Mouse (Mus musculus): ENCODE results near the gene Hcfc1r1. TPM values are rescaled to one million over a fixed set of nuclear protein-coding genes. Genes with fewer than 3 reads are reported as not detected.

The Hcfc1r1 gene
- polyA plus RNA-seq, 1 experiment from 2014 or later, result 52.5 TPM

DNA sequence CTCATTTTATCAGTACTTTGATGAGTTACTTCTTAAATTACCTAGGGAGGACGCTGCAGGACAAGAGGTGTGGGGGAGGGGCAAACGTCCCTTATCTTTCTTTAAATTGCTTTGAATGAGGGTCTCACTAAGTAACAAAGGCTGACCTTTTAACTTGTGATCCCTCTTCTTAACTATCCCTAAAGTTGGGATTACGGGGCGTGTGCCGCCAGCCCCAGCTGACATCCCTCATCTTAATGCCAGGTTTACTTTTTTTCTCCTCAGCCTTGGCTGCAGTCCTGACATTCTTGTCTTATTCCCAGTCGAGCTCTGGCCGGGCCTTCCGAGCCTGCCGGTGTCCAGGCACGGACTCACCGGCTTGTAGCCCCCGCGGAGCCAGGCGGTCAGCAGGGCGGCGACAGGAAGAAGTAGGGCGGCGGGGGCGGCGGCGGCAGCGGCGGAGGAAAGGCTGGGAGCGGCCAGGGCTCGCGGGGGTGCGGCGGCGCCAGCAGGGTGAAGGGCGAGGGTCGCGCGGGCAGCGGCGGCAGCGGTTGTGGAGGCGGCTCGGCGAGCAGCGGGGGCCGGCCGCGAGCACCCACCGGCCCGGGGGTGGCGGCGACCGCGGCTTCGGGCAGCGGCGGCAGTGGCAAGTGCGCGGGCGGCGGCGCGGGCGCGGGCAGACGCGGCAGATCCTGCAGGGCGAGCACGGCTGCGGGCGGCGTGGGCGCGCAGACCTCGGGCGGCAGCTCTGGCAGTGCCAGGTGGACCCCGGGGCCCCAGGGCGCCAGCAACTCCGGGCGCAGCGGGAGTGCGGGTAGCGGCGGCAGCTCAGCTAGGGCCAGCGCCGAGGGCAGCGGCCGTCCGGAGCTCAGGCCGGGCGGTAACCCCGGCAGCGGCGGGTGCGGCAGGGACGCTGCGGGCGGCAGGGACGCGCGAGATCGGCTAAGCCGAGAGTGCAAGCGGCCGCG is 26.0 kb downstream of the Hcfc1r1 start:
- WGBS, result under 1% methylated on average over 57 of the region's 101 CpGs

DNA sequence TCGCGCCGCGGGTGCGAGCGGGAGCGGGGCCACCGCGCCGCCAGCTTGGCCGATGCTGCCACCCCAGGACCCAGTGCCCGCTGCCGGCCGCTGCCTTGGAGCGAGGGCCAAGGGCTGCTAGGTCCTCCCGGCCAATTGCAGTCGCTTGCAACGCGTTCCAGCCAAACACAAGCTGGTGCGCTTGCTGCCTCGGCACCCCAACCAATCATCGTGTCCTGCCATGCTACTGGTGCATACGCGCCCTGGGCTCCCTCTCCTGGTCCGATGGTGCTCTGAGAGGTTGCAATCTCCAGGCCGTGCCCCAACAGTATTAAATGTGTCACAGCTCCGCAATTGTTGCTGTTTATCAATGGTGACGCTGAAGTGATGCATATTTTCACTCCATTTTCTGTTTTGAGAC is 26.7 kb downstream of the Hcfc1r1 start:
- DNase-seq (ENCODE audit: low spot score), result peak; percentile 84
- H3K27ac ChIP-seq (ENCODE audit: low read depth, low read length), result peak overlapping the region; percentile 42; the same call in 1 of the 2 replicates
- peaks cover 5% of the 10 kb centered on the region; the same call in 1 of the 2 replicates for H3K4me1 ChIP-seq (replicated peaks; ENCODE audit: control insufficient read depth, insufficient read depth, low read length)
- peak; percentile 96 for ATAC-seq (ENCODE audit: low FRiP score)
- no peaks in the 10 kb centered on the region for H3K36me3 ChIP-seq (ENCODE audit: control insufficient read depth, insufficient read depth, low read length)
- peak overlapping the region; percentile 100 for H3K4me2 ChIP-seq (replicated peaks; ENCODE audit: low read depth, low read length)
- H3K4me3 ChIP-seq (ENCODE audit: low read depth, low read length), result peak overlapping the region; percentile 73
- peak overlapping the region; percentile 59 for H3K9ac ChIP-seq (ENCODE audit: low read depth, low read length)
- H3K9me3 ChIP-seq (ENCODE audit: control insufficient read depth, low read length), result no peaks in the 10 kb centered on the region
- WGBS, result under 1% methylated on average over 28 of the region's 28 CpGs
- peaks cover 24% of the 10 kb centered on the region for H3K27me3 ChIP-seq (ENCODE audit: control insufficient read depth, insufficient read depth, low read length)

More for the DNA sequence above, 26.0 kb downstream of the Hcfc1r1 start:
- Histone ChIP-seq H3K27ac (ENCODE audit: low read depth, low read length) (peak overlapping the region; percentile 42; the same call in 1 of the 2 replicates), H3K36me3 (ENCODE audit: control insufficient read depth, insufficient read depth, low read length) (no peaks in the 10 kb centered on the region), H3K4me1 (replicated peaks; ENCODE audit: control insufficient read depth, insufficient read depth, low read length) (peaks cover 5% of the 10 kb centered on the region; the same call in 1 of the 2 replicates), H3K9me3 (ENCODE audit: control insufficient read depth, low read length) (no peaks in the 10 kb centered on the region), H3K4me3 (ENCODE audit: low read depth, low read length) (peak overlapping the region; percentile 73), H3K9ac (ENCODE audit: low read depth, low read length) (peak overlapping the region; percentile 59), H3K4me2 (replicated peaks; ENCODE audit: low read depth, low read length) (peak overlapping the region; percentile 100), H3K27me3 (ENCODE audit: control insufficient read depth, insufficient read depth, low read length) (peaks cover 24% of the 10 kb centered on the region)
- peak; percentile 76 for ATAC-seq (ENCODE audit: low FRiP score)
- peak; percentile 38 for DNase-seq (ENCODE audit: low spot score)

DNA sequence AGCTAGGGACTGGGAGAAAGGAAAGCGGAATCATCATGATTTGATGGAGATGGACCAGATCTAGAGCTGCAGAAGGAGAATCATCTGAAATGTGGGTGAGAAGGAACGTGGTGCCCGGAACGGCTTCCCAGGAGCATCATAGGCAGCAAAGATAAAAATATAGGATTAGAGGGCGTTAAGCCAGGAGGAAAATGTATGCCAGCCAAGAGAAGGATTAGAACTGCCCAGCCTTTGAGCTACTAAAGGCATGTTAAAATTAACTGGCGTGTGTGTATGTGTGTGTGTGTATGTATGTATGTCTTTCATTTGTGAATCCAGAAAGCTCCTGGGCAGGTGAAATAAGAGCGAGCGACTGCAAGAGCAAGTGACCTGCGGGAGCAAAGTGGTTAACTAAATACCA is 29.9 kb downstream of the Hcfc1r1 start:
- H3K4me3 ChIP-seq (ENCODE audit: low read depth, low read length), result no peak overlapping the region
- peaks cover 18% of the 10 kb centered on the region for H3K27me3 ChIP-seq (ENCODE audit: control insufficient read depth, insufficient read depth, low read length)
- ATAC-seq (ENCODE audit: low FRiP score) (no peak), DNase-seq (ENCODE audit: low spot score) (no peak)
- H3K27ac ChIP-seq (ENCODE audit: low read depth, low read length), result no peak overlapping the region
- WGBS, result 84% methylated on average over 9 of the region's 9 CpGs
- H3K4me1 ChIP-seq (replicated peaks; ENCODE audit: control insufficient read depth, insufficient read depth, low read length), result peaks cover 5% of the 10 kb centered on the region; the same call in 1 of the 2 replicates
- H3K4me2 ChIP-seq (replicated peaks; ENCODE audit: low read depth, low read length), result no peak overlapping the region
- no peaks in the 10 kb centered on the region for H3K9me3 ChIP-seq (ENCODE audit: control insufficient read depth, low read length)
- H3K36me3 ChIP-seq (ENCODE audit: control insufficient read depth, insufficient read depth, low read length), result no peaks in the 10 kb centered on the region
- H3K9ac ChIP-seq (ENCODE audit: low read depth, low read length), result no peak overlapping the region

DNA sequence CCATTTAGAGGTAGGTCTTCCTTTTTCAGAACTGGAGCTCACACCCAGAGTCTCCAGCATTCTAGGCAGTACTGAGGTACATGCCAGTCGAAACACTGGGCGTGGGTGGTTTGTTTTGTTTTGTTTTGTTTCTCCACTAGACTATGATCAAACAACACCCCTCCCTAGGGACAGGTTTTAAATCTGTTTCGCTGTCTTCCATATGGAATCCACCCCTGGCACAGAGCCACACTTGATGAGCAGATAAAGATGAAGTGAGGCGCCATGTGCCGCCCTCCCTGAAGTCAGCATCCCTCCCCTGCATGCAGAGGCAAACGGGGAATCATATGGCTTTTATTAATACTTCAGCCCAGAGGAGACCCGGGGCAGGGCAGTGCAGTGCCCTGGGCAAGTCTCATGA is 31.3 kb downstream of the Hcfc1r1 start:
- no peaks in the 10 kb centered on the region for H3K4me1 ChIP-seq (replicated peaks; ENCODE audit: control insufficient read depth, insufficient read depth, low read length)
- no peak overlapping the region for H3K9ac ChIP-seq (ENCODE audit: low read depth, low read length)
- no peak for DNase-seq (ENCODE audit: low spot score)
- 68% methylated on average over 7 of the region's 7 CpGs for WGBS
- H3K36me3 ChIP-seq (ENCODE audit: control insufficient read depth, insufficient read depth, low read length), result no peaks in the 10 kb centered on the region
- no peak overlapping the region for H3K27ac ChIP-seq (ENCODE audit: low read depth, low read length)
- ATAC-seq (ENCODE audit: low FRiP score), result no peak
- no peaks in the 10 kb centered on the region for H3K9me3 ChIP-seq (ENCODE audit: control insufficient read depth, low read length)
- no peak overlapping the region for H3K4me2 ChIP-seq (replicated peaks; ENCODE audit: low read depth, low read length)
- H3K4me3 ChIP-seq (ENCODE audit: low read depth, low read length), result no peak overlapping the region
- peaks cover 4% of the 10 kb centered on the region; the same call in 1 of the 2 replicates for H3K27me3 ChIP-seq (ENCODE audit: control insufficient read depth, insufficient read depth, low read length)

DNA sequence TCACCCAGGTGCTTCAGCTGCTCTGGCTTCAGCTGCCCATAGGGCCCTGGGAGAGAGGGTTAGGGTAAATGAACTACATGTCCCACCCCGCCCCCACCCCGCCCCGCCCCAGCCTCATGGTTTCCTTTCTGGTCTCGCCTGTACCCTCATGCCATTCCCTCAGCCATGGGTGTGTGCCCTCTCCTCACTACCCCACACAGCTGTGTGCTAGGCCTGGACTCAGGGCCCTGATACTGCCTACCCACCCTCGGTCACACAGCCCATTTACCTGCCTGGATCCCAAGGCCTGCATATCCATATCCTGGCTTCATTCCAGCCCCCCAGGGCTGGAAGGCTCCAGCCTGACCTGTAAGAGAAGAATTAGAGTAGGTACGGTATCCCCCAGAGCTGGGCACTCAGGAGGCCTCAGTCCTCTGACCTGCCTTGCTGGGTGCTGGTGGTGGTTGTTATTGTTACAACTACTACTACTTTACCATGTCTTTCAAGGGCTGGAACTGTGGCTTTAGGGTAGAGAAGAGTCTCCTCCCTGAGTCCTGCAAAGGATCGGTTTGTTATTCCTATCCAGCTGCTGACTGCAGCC is 32.2 kb downstream of the Hcfc1r1 start:
- H3K27me3 ChIP-seq (ENCODE audit: control insufficient read depth, insufficient read depth, low read length), result no peaks in the 10 kb centered on the region
- H3K9me3 ChIP-seq (ENCODE audit: control insufficient read depth, low read length), result no peaks in the 10 kb centered on the region
- no peak overlapping the region for H3K9ac ChIP-seq (ENCODE audit: low read depth, low read length)
- no peaks in the 10 kb centered on the region for H3K36me3 ChIP-seq (ENCODE audit: control insufficient read depth, insufficient read depth, low read length)
- DNase-seq (ENCODE audit: low spot score) (no peak), ATAC-seq (ENCODE audit: low FRiP score) (0 out of 2 replicates have a peak, but pooled peaks have one; percentile 3)
- no peak overlapping the region for H3K4me2 ChIP-seq (replicated peaks; ENCODE audit: low read depth, low read length)
- H3K4me1 ChIP-seq (replicated peaks; ENCODE audit: control insufficient read depth, insufficient read depth, low read length), result no peaks in the 10 kb centered on the region
- 75% methylated on average over 7 of the region's 7 CpGs for WGBS
- H3K4me3 ChIP-seq (ENCODE audit: low read depth, low read length), result no peak overlapping the region
- no peak overlapping the region for H3K27ac ChIP-seq (ENCODE audit: low read depth, low read length)

DNA sequence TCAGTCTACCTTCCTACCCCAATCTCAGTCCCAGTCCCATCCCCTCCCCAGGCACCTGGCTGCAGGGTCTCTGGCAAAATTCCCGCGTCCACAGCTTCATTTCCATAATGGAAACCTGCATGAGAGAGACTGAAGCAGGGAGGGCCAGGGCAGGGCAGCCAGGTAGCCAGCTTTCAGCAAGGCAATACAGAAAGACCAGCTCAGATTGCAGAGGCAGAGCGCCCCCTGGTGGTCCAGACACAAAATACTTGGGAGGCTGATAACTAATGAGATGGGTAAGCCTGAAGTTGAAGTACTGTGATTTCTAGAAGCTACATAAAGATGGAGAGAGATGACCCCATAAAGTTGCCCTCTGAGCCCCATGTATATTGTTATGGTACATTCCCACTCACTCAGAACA is 32.8 kb downstream of the Hcfc1r1 start:
- Histone ChIP-seq H3K36me3 (ENCODE audit: control insufficient read depth, insufficient read depth, low read length) (no peaks in the 10 kb centered on the region), H3K9ac (ENCODE audit: low read depth, low read length) (no peak overlapping the region), H3K4me3 (ENCODE audit: low read depth, low read length) (no peak overlapping the region), H3K9me3 (ENCODE audit: control insufficient read depth, low read length) (no peaks in the 10 kb centered on the region), H3K4me2 (replicated peaks; ENCODE audit: low read depth, low read length) (no peak overlapping the region), H3K4me1 (replicated peaks; ENCODE audit: control insufficient read depth, insufficient read depth, low read length) (no peaks in the 10 kb centered on the region), H3K27me3 (ENCODE audit: control insufficient read depth, insufficient read depth, low read length) (no peaks in the 10 kb centered on the region), H3K27ac (ENCODE audit: low read depth, low read length) (no peak overlapping the region)
- WGBS, result 2% methylated on average over 3 of the region's 3 CpGs
- DNase-seq (ENCODE audit: low spot score) (peak; percentile 86), ATAC-seq (ENCODE audit: low FRiP score) (peak; percentile 68; the same call in 1 of the 2 replicates)

DNA sequence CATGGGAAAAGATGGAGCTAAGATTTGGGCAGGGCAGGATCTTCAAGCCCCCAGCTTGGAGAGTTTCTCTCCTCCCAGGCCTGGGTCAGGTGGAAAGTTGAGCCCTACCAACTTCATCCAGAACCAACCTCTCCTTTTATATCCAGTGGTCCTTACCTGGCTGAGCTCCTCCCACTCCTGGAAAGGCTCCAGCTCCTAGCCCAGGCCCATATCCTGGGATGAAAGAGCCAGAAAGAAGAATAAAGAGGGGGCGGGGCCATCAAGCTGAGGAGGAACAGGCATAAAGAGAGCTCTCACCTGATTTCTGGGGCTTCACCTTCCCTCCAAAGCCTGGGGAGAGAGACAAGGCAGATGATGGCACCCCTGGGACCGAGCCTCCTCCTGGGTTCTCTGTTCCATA is 43.6 kb downstream of the Hcfc1r1 start:
- H3K9me3 ChIP-seq (ENCODE audit: control insufficient read depth, low read length), result no peaks in the 10 kb centered on the region
- no peaks in the 10 kb centered on the region for H3K27me3 ChIP-seq (ENCODE audit: control insufficient read depth, insufficient read depth, low read length)
- no peak overlapping the region for H3K4me2 ChIP-seq (replicated peaks; ENCODE audit: low read depth, low read length)
- DNase-seq (ENCODE audit: low spot score), result no peak
- no peak overlapping the region for H3K4me3 ChIP-seq (ENCODE audit: low read depth, low read length)
- no peak for ATAC-seq (ENCODE audit: low FRiP score)
- whole genome bisulfite sequencing, result 55% methylated on average over 2 of the region's 2 CpGs
- no peaks in the 10 kb centered on the region for H3K36me3 ChIP-seq (ENCODE audit: control insufficient read depth, insufficient read depth, low read length)
- no peak overlapping the region for H3K9ac ChIP-seq (ENCODE audit: low read depth, low read length)
- no peaks in the 10 kb centered on the region for H3K4me1 ChIP-seq (replicated peaks; ENCODE audit: control insufficient read depth, insufficient read depth, low read length)
- no peak overlapping the region for H3K27ac ChIP-seq (ENCODE audit: low read depth, low read length)

DNA sequence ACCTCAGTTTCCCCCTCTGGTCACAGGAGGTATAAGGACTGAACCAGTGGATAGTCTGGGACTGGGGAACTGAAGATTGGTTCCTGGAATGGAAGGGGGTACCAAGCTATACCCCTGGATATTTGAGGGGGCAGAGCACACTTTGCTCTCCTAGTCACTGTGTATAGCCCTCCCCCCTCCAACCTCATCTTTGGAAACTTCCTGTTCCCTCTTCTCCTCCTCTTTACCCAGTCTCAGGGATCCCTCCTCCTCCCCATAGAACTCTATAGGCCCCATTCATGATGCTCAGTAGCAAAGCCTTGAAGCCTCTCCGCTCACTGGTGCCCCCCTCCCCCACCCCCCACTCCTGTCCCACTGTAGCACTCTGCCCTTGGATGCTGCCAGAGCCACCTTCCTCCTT is 46.1 kb downstream of the Hcfc1r1 start:
- WGBS, result 21% methylated on average over 1 of the region's 1 CpGs
- Histone ChIP-seq H3K4me1 (replicated peaks; ENCODE audit: control insufficient read depth, insufficient read depth, low read length) (no peaks in the 10 kb centered on the region), H3K4me3 (ENCODE audit: low read depth, low read length) (no peak overlapping the region), H3K27ac (ENCODE audit: low read depth, low read length) (no peak overlapping the region), H3K27me3 (ENCODE audit: control insufficient read depth, insufficient read depth, low read length) (no peaks in the 10 kb centered on the region), H3K9me3 (ENCODE audit: control insufficient read depth, low read length) (no peaks in the 10 kb centered on the region), H3K36me3 (ENCODE audit: control insufficient read depth, insufficient read depth, low read length) (no peaks in the 10 kb centered on the region), H3K4me2 (replicated peaks; ENCODE audit: low read depth, low read length) (no peak overlapping the region), H3K9ac (ENCODE audit: low read depth, low read length) (no peak overlapping the region)
- ATAC-seq (ENCODE audit: low FRiP score), result no peak
- no peak for DNase-seq (ENCODE audit: low spot score)

All from hindbrain, embryonic 11.5 days (tissue).